Comparison of ENCODE assay signal across 11 mouse cellular contexts in genomic region chr15:12037866-12038625, GRCm38 (mm10). TPM values are rescaled to one million over a fixed set of nuclear protein-coding genes. Genes with fewer than 3 reads are reported as not detected.
DNase-seq lines count a peak whose midpoint lies in the region; TF ChIP-seq lines count a peak whose summit lies in the region.
"Had no signal": no experiment of that assay in that cellular context is flagged by ENCODE, and none has a peak within 500 bp of the region (broad histone marks: within the 10 kb centered on the region; RNA-seq: fewer than 3 reads in every experiment).

No protein-coding gene starts in this region.

- peaks cover 3% of the 10 kb centered on the region for H3K4me1 ChIP-seq in thymus, adult 2 months (replicated peaks; ENCODE audit: control insufficient read depth, insufficient read depth, low read length)

- H3K27me3 ChIP-seq in thymus, adult 2 months (ENCODE audit: control insufficient read depth, insufficient read depth, low read length): no peaks in the 10 kb centered on the region
- H3K27me3 ChIP-seq: heart, embryonic 15.5 days; midbrain, embryonic 12.5 days had no signal

- peak; percentile 14 to 23 for DNase-seq in cerebellum, postnatal 10 days
- no peak for DNase-seq in cerebellum, adult 9-11 months
- peak; percentile 10 for DNase-seq in thymus, adult 2 months
- DNase-seq in thymus, postnatal 0 days (ENCODE audit: low spot score): no peak
- peak; percentile 40 for DNase-seq in induced T-regulatory cell, adult 2 months (ENCODE audit: low read depth)
- no peak for DNase-seq in left cerebral cortex, adult 11 months (ENCODE audit: low spot score)
- no peak for DNase-seq in frontal cortex, postnatal 25 days (ENCODE audit: low spot score in 2 of 2)
- no peak for DNase-seq in frontal cortex, postnatal 36 days (ENCODE audit: low spot score in 2 of 2)
- DNase-seq: right cerebral cortex, postnatal 14 days had no signal

- H3K36me3 ChIP-seq in thymus, adult 2 months (ENCODE audit: control insufficient read depth, insufficient read depth, low read length): no peaks in the 10 kb centered on the region
- H3K36me3 ChIP-seq: heart, embryonic 15.5 days; midbrain, embryonic 12.5 days had no signal

- no peak for TF ChIP-seq POLR2A in thymus, adult 2 months (IDR thresholded peaks at IDR 0.05; ENCODE audit: control insufficient read depth, extremely low read depth, insufficient read depth, low read length, poor library complexity)

- 91% methylated on average over 10 of the region's 10 CpGs for WGBS in thymus, adult 2 months

- H3K27ac ChIP-seq in thymus, adult 2 months (ENCODE audit: control insufficient read depth, insufficient read depth, low read length): no peak overlapping the region
- H3K27ac ChIP-seq: heart, embryonic 15.5 days; midbrain, embryonic 12.5 days had no signal

- no peak for TF ChIP-seq CTCF in thymus, adult 2 months (IDR thresholded peaks at IDR 0.05; ENCODE audit: borderline replicate concordance, control insufficient read depth, extremely low read depth, insufficient read depth, low read length, poor library complexity)

- no peak overlapping the region for H3K4me3 ChIP-seq in thymus, adult 2 months (ENCODE audit: control insufficient read depth, insufficient read depth, low read length)
- H3K4me3 ChIP-seq: heart, embryonic 15.5 days; midbrain, embryonic 12.5 days had no signal

RNA-seq across cellular contexts. Expression of gene Sub1, which starts 41.3 kb away (rescaled TPM):
- 12.7 and 12.9 TPM in 2 replicates for polyA plus RNA-seq in thymus, adult 2 months (2012; rRNA removed)
- 1,079 and 1,123 TPM in 2 replicates for polyA plus RNA-seq in thymus, postnatal 0 days (2015; fragmentation: Nextera tagmentation; extraction: Ambion mirVana)

Comparison
In these comparisons a context has a peak if more than half of its experiments do, and no peak if none do; other contexts are left out.
1. DNase-seq: peak in cerebellum, postnatal 10 days (2 of 2), thymus, adult 2 months (single experiment) and induced T-regulatory cell, adult 2 months (single experiment); none in cerebellum, adult 9-11 months (single experiment), thymus, postnatal 0 days (single experiment), left cerebral cortex, adult 11 months (single experiment), frontal cortex, postnatal 25 days (0 of 2) and frontal cortex, postnatal 36 days (0 of 2).
2. RNA of gene Sub1, which starts 41.3 kb away (polyA plus RNA-seq): 1,079 to 1,123 TPM in thymus, postnatal 0 days; 12.7 to 12.9 TPM in thymus, adult 2 months; every median in the first group is over 10 times any median in the second.